Mouse (Mus musculus): ENCODE data around the gene Baiap2l1.

- TF ChIP-seq CTCF (IDR thresholded peaks at IDR 0.05) (no peak), POLR2A (IDR thresholded peaks at IDR 0.05; ENCODE audit: insufficient read depth, low read depth, low read length) (no peak)
Observed at GRCm38 (mm10) chr5:144312183-144312582, 45.7 kb downstream of the Baiap2l1 start.

All from heart, adult 2 months (tissue).